Mouse (Mus musculus) MN1 (cell line): Measurements from ENCODE around the gene Slc35a2.

Experiments used
- DNase-seq: peaks from one replicate; pipeline ENCODE4 v3.0.0-alpha.2; 2016; ENCODE audit warnings: low spot score

Gene Slc35a2

DNA sequence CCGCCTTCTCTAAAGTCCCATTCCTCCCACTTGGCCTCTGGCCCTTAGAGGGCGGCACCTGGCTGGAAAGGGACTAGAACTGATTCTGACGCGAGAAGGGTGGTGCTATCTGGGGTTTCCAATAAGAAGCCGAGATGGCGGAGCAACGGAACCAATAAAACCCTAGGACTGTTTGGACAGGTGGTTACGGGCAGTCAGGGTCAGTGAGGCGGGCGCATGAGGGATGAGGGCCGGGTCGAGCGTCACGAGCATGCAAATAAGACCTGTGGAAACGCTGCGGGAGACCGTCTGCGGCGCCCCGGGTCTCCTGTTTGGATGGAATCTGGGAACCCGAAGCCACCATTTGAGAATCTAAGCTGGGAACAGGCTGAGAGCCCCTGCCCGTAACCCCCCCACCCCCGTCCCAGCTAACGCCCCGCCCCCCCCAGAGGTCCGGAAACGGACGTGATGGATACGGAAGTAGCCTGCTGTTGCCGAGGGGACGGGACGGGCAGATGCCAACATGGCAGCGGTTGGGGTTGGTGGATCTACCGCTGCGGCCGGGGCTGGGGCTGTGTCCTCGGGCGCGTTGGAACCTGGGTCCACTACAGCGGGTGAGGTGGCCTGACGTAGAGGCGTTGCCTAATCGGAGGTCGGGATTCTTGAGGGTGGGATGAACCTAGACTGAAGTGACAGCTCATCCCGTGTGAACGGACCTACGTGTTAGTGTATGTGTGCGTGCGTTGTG lies at the start of gene Slc35a2:
Gene Slc35a2, plus strand, starts transcription at position 188 of the 727 bp plus-strand sequence.
- peak; percentile 94 for DNase-seq

DNA sequence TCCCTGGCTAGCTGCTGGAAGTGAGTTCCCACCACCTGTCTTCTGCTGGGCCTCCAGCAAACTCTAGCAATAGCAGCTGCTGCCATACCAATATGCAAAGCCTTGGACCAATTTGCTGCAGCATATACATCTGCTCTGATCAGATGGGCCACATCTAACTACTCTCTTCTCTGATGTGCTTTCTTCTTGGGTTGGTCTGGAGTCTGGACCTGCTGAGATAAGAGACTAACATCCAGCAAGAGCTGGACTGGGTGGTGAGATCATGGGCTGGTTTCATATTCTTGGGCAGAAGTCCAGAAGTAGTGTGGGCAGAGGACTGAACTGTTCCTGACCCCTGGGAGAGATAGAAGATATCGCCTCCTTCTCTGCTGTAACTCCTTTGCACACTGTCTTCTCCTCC lies 46.7 kb upstream of the Slc35a2 start:
- peak; percentile 51 for DNase-seq

- no peak for DNase-seq
Measured at GRCm38 (mm10) chrX:7840842-7841162, 43.0 kb upstream of the Slc35a2 start.

DNA sequence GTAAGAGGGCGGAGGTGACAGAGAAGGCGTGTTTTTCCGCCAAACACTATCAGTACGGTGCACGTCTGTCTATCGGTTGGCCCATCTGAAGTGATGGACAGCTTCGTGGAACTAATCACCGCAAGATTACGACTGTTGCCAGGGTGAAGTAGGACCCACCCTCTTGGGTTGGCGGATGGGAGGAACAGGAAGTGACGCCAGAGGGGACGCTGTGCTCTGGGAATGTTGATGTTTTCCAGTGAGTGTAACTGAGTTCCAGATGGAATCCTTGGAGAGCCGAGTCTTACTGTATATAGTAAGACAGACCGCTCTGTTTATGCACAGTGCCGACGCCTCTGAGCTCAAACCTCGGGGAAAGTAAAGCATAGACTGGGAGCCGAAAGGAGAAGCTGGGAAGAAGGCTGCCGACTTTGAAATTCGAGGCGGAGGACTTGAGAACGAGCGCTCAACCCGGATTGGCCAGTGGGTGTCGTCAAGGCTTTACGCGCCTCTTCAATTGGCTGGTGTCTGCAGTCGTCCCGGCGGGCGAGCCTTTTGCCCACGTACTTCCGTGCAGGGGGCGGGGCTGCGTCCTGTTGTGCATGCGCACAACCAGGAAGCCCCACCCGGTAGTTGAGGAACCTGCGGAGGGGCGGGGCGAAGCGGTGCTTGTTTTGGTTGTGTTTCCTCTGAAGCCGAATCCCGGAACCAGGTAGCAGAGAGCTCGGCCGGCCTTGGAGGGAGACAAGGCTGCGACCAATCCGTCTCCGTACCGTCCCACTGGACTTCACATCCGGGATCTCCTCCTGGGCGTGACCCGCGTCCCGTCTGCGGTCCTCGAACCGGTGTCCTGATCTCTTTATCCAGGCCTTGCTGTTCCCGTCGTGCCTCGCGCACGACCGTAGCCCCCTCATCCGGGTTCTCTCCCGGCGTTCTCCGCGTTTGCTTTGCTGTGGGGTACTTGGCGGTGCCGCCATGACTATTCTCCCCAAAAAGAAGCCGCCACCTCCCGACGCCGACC lies 42.4 kb upstream of the Slc35a2 start, which contains the start of gene Otud5:
Gene Otud5, plus strand, starts transcription at position 202 of the 1,000 bp plus-strand sequence.
- peak; percentile 97 for DNase-seq

GRCm38 (mm10) chrX:7842318-7842717 lies 41.5 kb upstream of the Slc35a2 start:
- DNase-seq, result no peak

DNA sequence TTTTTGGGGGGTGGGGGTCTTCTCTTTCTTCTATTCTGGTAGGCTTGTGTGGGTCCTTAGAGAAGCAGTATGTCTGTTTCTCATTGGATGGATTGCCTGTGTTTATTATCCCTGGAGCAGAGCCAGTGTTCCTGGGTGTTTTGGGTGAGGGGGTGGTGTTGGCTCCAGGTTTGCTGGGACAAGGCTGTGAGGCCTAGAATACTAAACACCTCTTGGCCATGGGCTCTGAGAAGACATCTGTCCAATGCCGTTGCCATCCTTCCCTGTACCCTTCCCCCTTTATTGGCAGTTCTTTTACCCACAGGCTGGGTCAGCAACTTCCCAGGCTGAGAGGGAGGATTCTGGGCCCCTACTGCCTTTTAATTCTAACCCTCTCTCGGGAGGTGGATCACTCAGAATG lies 36.0 kb upstream of the Slc35a2 start:
- DNase-seq, result no peak

DNA sequence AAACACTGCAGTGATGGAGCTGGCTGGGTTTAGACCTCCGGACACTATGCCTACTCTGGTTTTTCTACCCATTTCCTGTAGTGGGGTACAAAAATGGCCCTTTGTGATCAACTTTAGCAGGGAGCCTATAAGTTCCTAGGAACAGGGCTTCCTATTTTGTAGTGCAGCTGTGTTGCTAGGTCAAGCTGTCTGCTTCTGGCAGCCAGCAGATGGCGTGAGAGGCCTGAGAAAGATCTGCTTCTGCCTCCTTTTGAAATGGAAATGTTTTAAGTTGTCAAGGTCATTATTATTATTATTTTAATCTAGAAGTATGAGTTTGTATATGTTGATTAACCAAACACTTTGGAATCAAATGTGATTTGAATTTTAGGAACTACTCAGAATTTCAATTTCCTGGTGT lies 29.2 kb upstream of the Slc35a2 start:
- peak; percentile 62 for DNase-seq

GRCm38 (mm10) chrX:7859191-7859753 lies 24.6 kb upstream of the Slc35a2 start:
- DNase-seq, result no peak

DNA sequence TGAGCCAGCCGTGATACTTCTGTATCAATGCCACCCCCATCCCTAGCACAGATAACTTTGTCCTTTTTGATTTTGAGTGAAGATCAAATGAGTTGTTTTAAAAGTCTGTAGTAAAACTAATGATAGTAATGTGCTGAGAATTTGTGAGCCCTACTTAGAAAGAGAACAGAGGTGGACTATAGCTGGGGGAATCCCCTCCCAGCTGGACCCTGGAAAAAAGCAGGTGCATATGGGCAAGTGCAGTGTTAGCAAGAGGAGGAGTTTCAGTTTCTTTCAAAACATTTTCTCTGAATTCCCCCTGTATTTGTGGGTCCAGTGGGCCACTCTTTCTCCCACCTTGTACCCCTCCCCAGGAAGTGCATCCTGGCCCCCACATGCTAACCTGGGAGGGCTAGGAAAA lies 20.6 kb upstream of the Slc35a2 start:
- no peak for DNase-seq

DNA sequence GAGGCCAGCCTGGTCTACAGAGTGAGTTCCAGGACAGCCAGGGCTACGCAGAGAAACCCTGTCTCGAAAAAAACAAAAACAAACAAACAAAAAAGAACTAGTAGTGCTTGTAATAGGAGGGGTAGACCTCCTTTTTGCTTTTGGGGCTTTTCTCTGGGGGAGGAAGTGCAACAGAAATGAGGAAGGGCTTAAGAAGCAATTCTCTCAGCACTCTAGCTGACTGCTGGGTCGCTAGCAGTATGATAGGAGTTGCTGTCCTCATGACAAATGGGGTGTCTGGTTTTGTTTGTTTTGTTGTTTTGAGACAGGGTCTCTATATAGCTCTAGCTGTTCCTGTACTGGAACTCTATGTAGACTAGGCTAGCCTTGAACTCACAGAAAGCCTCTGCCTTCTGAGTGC lies 19.3 kb upstream of the Slc35a2 start:
- DNase-seq, result no peak

- DNase-seq, result no peak
Measured at GRCm38 (mm10) chrX:7865343-7865742, 18.5 kb upstream of the Slc35a2 start.

DNA sequence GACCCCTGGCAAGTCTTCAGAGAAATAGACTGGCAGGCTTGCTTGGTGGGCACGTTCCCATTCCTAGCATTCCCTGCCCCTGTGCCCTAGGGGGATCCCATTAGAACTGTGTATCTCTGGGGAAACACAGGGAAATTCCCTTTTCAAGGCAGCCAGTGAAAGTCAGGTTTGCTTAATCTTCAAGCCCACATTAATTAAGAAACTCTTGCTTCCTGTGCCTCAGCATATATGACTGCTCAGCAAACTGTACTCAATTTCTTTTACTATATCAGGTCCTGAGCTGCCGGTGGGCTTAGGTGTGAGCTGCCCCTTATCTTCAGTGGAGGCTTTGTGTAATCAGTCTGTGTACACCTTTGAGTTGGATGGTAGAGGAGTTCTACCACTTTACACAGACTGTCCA lies 18.0 kb upstream of the Slc35a2 start:
- no peak for DNase-seq

DNA sequence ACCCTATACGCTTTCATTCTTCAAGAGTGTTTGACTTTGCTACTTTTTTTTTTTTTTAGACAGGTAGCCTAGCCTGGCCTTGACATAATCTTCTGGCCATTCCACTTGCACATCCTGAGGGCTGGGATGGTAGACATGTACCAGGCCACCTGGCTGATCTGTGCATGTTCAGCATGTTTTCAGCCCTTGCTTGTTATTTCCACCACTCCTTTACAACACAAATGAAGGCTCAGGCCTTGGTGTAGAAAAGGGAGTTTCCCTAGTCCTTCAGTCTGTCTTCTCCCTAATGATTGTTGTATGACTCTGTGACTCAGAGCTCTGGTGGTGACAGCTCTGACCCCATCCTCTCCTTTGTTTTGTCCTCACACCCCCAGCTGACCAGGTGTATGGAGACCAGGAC lies 16.7 kb upstream of the Slc35a2 start:
- no peak for DNase-seq

GRCm38 (mm10) chrX:7868506-7868905 lies 15.3 kb upstream of the Slc35a2 start:
- no peak for DNase-seq

- no peak for DNase-seq
Measured at GRCm38 (mm10) chrX:7869826-7870225, 14.0 kb upstream of the Slc35a2 start.

GRCm38 (mm10) chrX:7878007-7878419 lies 5.8 kb upstream of the Slc35a2 start, which contains the start of gene Pim2:
TSS of gene Pim2 (plus strand) at chrX:7878262.
- peak; percentile 89 for DNase-seq

DNA sequence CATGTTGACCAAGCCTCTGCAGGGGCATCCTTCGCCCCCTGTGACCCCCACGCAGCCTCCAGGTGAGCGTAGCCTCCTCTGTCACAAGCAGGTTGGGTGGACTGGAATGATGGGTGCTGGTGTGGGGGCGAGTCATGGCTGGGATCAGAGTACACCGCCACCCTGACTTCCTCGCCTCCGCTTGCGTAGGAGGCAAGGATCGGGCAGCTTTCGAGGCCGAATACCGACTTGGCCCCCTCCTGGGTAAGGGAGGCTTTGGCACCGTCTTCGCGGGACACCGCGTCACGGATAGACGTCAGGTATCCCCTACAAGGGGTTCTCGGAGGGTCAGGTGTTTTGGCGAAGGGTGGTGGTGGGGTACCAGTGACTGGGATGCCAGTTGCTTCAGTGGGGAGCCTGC lies 5.3 kb upstream of the Slc35a2 start:
- DNase-seq, result peak; percentile 34

- DNase-seq, result peak; percentile 88
Measured at GRCm38 (mm10) chrX:7879819-7880218, 4.0 kb upstream of the Slc35a2 start.

GRCm38 (mm10) chrX:7898211-7898610 lies 14.4 kb downstream of the Slc35a2 start:
- DNase-seq, result no peak

GRCm38 (mm10) chrX:7898880-7899874 lies 15.3 kb downstream of the Slc35a2 start, which contains the start of the genes Pqbp1 and Timm17b:
TSS of gene Pqbp1 (minus strand) at chrX:7899269.
TSS of gene Timm17b (plus strand) at chrX:7899357.
- DNase-seq, result peak; percentile 95

GRCm38 (mm10) chrX:7904441-7904840 lies 20.6 kb downstream of the Slc35a2 start:
- DNase-seq, result no peak
